Mouse (Mus musculus) embryonic fibroblast, embryonic 13.5 days (primary cell): ENCODE results near the gene Nudt17.

ENCODE experiments used
- CTCF ChIP-seq: IDR thresholded peaks from 2 replicates; pipeline ENCODE4 v1.5.1; 2011; ENCODE audit warnings: mild to moderate bottlenecking, control low read depth, low read length, moderate library complexity, borderline replicate concordance; ENCODE audit not compliant: insufficient read depth
- POLR2A ChIP-seq: IDR thresholded peaks from 2 replicates; pipeline ENCODE4 v1.6.1; 2011; ENCODE audit warnings: low read depth, mild to moderate bottlenecking, control low read depth, low read length, moderate library complexity

DNA sequence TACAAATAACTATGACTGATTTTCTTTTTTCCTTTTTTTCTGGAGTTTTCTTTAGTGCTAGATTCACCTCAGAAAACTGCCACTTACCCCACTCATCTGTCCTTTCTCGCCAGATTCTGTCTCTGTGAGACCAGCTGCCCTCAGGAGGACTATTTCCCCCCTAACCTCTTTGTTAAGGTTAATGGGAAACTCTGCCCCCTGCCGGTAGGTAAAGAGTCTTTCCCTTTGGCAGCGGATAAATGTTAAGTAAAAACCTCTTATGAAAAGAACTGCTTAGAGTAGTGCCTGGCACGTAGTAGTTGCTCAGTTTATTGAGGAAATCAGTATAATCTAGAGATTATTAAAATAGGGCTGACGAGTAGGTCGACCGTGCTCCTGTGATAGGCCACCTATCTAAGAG lies 8.0 kb downstream of the Nudt17 start:
- TF ChIP-seq POLR2A = no peak
- TF ChIP-seq CTCF = no peak
